Mouse (Mus musculus) liver, embryonic 12.5 days (tissue): ENCODE results near the gene Shmt1. TPM values are rescaled to one million over a fixed set of nuclear protein-coding genes. Genes with fewer than 3 reads are reported as not detected.
"Not testable (repeated sequence)": the region's sequence is repeated elsewhere in the genome, so short reads cannot be mapped to it uniquely, and the experiment has no call there.

Source experiments
- ATAC-seq: fragments of 200-750 bp; cut with Nextera tagmentation; 2 replicates; pipeline ENCODE4 v1.8.0; 2017; ENCODE audit warnings: moderate number of reproducible peaks, mild to moderate bottlenecking, moderate library complexity
- H3K27ac ChIP-seq: fragments of 300-500 bp; sonication (generic); 2 replicates; pipeline ENCODE4 v1.5.1; 2016; ENCODE audit warnings: mild to moderate bottlenecking
- H3K27me3 ChIP-seq: fragments of 300-500 bp; sonication (generic); replicated peaks from 2 replicates; pipeline ENCODE4 v1.6.1; 2016; ENCODE audit warnings: mild to moderate bottlenecking, moderate library complexity
- H3K36me3 ChIP-seq: fragments of 300-500 bp; sonication (generic); 2 replicates; pipeline ENCODE4 v1.6.1; 2016; ENCODE audit warnings: mild to moderate bottlenecking, moderate library complexity
- H3K4me1 ChIP-seq: fragments of 300-500 bp; sonication (generic); 2 replicates; pipeline ENCODE4 v1.6.1; 2016
- H3K4me2 ChIP-seq: fragments of 300-500 bp; sonication (generic); 2 replicates; pipeline ENCODE4 v1.6.1; 2016; ENCODE audit warnings: mild to moderate bottlenecking, moderate library complexity
- H3K4me3 ChIP-seq: fragments of 300-500 bp; sonication (generic); 2 replicates; pipeline ENCODE4 v1.5.1; 2016; ENCODE audit warnings: mild to moderate bottlenecking, moderate library complexity
- H3K9ac ChIP-seq: fragments of 300-500 bp; sonication (generic); 2 replicates; pipeline ENCODE4 v1.6.1; 2016; ENCODE audit warnings: mild to moderate bottlenecking, moderate library complexity
- H3K9me3 ChIP-seq: fragments of 300-500 bp; sonication (generic); replicated peaks from 2 replicates; pipeline ENCODE4 v1.6.1; 2016; ENCODE audit warnings: mild to moderate bottlenecking, moderate library complexity
- WGBS: fragments of 180-500 bp; shearing (Covaris S2); methylation state at CpG from one replicate; pipeline ENCODE4 v1.1.7; 2016; ENCODE audit not compliant: insufficient replicate concordance; 5-methylcytosine and 5-hydroxymethylcytosine counted together
- polyA plus RNA-seq: library from polyadenylated mRNA; unstranded; fragments of >200 nt; fragmentation: Nextera tagmentation; extraction: Ambion mirVana; gene quantifications from 2 replicates; pipeline ENCODE4 v1.2.1, GENCODE M21; 2016

The Shmt1 gene
- 60.5 and 70.9 TPM in 2 replicates for polyA plus RNA-seq

DNA sequence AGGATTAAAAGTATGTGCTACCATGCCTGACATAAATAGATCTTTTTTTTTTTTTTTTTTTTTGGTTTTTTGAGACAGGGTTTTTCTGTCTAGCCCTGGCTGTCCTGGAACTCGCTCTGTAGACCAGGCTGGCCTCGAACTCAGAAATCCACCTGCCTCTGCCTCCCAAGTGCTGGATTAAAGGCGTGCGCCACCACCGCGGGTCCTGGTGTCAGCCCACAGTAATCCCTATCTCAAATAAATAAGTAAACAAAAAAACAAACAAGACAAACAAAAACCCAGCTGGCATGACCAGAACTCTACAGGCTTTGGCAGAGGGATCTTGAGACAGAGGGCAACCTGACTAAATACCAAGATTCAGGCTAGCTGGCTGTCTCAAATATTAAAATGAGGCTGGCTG lies at the start of gene Shmt1:
Gene Shmt1 (minus strand): TSS at position 101 of the 400 bp plus-strand sequence.
- H3K9me3 ChIP-seq, H3K27ac ChIP-seq, H3K36me3 ChIP-seq, H3K27me3 ChIP-seq, ATAC-seq: not testable (repeated sequence)
- Histone ChIP-seq H3K4me1 (peaks cover 36% of the 10 kb centered on the region), H3K9ac (peak within 1 kb of the TSS; percentile 58), H3K4me3 (peak within 1 kb of the TSS; percentile 54), H3K4me2 (peak within 1 kb of the TSS; percentile 76)
- 25% methylated on average over 6 of the region's 6 CpGs for WGBS

DNA sequence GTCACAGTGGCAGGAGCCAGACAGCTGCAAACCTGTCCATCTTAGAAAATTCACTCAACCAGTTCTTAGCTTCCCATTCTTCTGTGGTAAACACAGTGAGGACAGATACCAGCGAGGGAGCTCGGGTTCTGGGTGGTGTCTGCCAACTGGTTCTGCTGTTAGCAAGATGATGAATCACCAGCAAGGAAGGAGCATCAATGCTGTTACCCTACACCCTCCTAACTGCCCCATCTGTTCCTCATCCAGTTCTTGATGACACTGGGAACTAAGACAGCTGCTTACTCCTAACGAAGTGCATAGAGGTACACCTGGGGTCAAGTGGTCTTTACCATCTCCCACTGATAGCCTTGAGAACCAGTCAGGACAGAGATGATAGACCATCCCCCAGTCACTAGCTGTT lies 45.1 kb upstream of the Shmt1 start:
- Histone ChIP-seq H3K9ac (no peak overlapping the region), H3K9me3 (no peaks in the 10 kb centered on the region), H3K4me2 (no peak overlapping the region), H3K4me3 (no peak overlapping the region), H3K36me3 (peaks cover 93% of the 10 kb centered on the region), H3K27ac (no peak overlapping the region), H3K27me3 (no peaks in the 10 kb centered on the region), H3K4me1 (no peaks in the 10 kb centered on the region)
- ATAC-seq = no peak
- 68% methylated on average over 3 of the region's 3 CpGs for WGBS

DNA sequence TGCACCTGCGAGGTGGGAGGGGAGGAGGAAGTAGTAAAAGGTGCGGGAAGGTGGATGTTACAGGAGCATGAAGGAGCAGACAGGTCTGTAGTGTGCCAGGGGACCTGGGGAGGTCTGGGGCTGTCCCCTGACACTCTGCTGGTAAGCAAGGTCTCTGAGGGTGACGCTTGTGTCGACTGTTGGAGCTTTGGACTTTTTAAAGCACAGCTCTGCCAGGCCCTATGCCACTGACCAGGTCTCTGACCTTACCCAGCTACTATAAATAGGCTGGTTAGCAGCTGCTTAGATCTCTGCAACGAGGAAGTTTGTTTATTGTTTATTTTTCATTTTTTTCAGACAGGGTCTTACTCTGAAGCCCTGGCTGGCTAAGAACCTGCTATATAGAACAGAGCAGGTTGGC lies 33.9 kb upstream of the Shmt1 start:
- Histone ChIP-seq H3K9ac (no peak overlapping the region), H3K4me3 (no peak overlapping the region), H3K9me3 (no peaks in the 10 kb centered on the region), H3K36me3 (peaks cover 61% of the 10 kb centered on the region), H3K4me2 (no peak overlapping the region), H3K27me3 (no peaks in the 10 kb centered on the region), H3K27ac (no peak overlapping the region), H3K4me1 (no peaks in the 10 kb centered on the region)
- WGBS = 74% methylated on average over 5 of the region's 5 CpGs
- no peak for ATAC-seq

DNA sequence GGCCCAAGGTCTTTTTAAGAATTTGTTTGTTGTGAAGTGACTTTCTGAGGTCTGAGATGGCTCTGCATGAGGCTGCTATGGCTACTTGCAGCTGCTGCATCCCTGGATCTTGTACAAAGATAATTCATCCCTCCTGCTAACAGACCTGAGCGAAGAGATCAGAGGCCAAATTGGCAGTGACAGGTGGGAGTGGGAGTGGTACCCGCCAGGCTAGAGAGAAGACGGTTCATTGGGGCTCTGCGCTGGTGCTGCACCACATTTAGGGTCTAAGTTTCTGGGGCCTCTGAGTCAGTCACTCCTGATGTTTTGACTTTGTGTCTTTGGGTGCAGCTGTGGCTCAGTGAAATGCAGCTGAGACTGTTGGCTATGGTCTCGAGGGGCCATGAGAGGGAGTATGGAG lies 31.9 kb upstream of the Shmt1 start:
- 84% methylated on average over 5 of the region's 5 CpGs for WGBS
- H3K4me1 ChIP-seq = no peaks in the 10 kb centered on the region
- H3K4me3 ChIP-seq = no peak overlapping the region
- no peaks in the 10 kb centered on the region for H3K9me3 ChIP-seq
- H3K36me3 ChIP-seq = peaks cover 42% of the 10 kb centered on the region
- H3K27ac ChIP-seq = no peak overlapping the region
- no peaks in the 10 kb centered on the region for H3K27me3 ChIP-seq
- no peak overlapping the region for H3K9ac ChIP-seq
- no peak for ATAC-seq
- H3K4me2 ChIP-seq = no peak overlapping the region

DNA sequence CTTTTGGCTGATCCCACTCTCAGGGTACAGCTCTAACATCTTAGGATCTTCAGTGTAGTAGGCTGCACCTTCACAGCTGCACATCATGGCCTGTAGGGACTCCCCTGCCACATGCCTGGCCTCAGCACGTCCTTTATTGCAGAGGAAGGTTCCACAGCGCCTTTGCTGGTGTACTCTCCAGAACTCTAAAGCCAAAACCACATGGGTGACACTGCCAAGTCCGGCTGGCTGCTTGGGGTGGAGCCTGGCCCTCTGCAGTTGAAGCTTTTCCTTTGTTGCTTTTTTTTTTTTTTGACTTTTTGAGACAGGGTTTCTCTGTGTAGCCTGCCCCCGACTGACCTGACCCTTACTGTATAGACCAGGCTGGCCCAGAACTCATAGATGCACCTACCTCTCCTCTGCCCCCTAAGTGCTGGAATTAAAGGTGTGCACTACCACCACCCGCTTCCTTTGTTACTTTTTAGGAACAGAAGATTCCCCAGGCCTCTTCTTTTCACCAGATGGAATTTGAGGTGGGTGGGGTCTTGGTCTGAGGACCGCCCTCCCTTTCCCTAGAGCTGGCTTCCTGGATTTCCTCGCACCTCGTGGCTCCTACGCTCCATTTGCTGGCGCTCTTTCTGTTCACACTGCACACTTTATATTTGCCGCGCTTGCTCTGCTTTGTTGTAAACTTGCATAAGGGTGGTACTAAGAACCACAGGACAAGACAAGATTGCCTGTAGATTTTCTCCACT lies 30.1 kb upstream of the Shmt1 start:
- Histone ChIP-seq H3K4me2 (no peak overlapping the region), H3K9ac (no peak overlapping the region), H3K36me3 (peaks cover 31% of the 10 kb centered on the region), H3K27me3 (no peaks in the 10 kb centered on the region), H3K27ac (no peak overlapping the region), H3K4me3 (no peak overlapping the region), H3K9me3 (no peaks in the 10 kb centered on the region), H3K4me1 (peaks cover 14% of the 10 kb centered on the region; the same call in 1 of the 2 replicates)
- 71% methylated on average over 12 of the region's 12 CpGs for WGBS
- no peak for ATAC-seq

DNA sequence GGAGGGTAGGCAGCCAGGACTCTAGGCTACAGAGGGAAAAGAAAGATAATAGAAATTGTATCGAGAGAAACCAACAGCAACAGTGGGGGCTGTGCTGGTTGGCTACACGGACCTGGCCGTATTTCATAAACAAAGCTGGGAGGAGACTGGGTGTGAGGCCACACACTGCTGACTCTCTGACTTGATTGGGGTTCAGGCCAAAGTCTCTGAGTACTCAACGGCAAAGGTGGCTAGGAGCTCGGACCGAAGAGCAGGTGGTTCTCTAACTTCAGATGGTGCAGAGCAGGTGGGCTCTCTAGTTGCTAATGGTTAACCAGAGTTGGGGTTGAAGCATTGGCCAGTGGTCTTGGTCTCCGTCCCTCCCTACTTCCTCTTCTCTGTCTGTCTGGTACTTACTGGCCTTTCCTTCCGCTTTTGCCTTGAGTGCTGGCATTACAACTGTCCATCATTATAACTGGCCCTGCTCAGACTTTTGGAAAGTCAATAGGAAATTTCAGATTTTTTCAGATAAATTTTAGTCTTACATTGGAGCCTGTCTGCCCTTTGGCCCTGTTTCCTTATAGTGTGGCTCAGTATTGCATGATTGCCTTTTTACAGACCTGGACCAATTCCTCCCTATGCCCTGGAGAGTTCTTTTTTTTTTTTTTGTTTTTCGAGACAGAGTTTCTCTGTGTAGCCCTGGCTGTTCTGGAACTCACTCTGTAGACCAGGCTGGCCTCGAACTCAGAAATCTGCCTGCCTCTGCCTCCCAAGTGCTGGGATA lies 26.3 kb upstream of the Shmt1 start:
- 44% methylated on average over 10 of the region's 10 CpGs for WGBS
- Histone ChIP-seq H3K4me3 (no peak overlapping the region), H3K27ac (peak overlapping the region; percentile 27; the same call in 1 of the 2 replicates), H3K27me3 (no peaks in the 10 kb centered on the region), H3K9me3 (no peaks in the 10 kb centered on the region), H3K4me1 (peaks cover 42% of the 10 kb centered on the region), H3K36me3 (peaks cover 10% of the 10 kb centered on the region), H3K4me2 (peak overlapping the region; percentile 6; the same call in 1 of the 2 replicates), H3K9ac (no peak overlapping the region)
- peak; percentile 49 for ATAC-seq

DNA sequence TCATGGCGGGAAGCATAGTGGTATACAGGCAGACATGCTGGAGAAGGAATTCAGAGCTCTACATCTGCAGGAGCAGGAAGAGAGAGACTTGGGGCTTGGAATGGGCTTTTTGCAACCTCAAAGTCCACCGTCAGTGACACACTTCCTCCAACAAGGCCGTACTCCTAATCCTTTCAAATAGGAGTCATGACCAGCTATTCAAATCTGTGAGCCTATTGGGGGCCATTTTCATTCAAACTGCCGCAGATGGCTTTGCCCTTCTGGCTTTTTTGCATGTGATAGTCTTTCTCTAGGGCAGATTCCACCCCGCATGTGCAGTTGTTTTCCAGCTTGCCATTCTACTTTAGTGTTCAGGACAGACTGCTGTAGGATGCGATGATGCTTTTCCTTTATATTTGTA lies 25.4 kb upstream of the Shmt1 start:
- no peak overlapping the region for H3K4me3 ChIP-seq
- H3K9ac ChIP-seq = no peak overlapping the region
- H3K27ac ChIP-seq = peak overlapping the region; percentile 27; the same call in 1 of the 2 replicates
- peaks cover 10% of the 10 kb centered on the region for H3K36me3 ChIP-seq
- H3K4me2 ChIP-seq = no peak overlapping the region
- no peaks in the 10 kb centered on the region for H3K27me3 ChIP-seq
- WGBS = 83% methylated on average over 6 of the region's 6 CpGs
- no peaks in the 10 kb centered on the region for H3K9me3 ChIP-seq
- H3K4me1 ChIP-seq = peaks cover 49% of the 10 kb centered on the region
- ATAC-seq = no peak

DNA sequence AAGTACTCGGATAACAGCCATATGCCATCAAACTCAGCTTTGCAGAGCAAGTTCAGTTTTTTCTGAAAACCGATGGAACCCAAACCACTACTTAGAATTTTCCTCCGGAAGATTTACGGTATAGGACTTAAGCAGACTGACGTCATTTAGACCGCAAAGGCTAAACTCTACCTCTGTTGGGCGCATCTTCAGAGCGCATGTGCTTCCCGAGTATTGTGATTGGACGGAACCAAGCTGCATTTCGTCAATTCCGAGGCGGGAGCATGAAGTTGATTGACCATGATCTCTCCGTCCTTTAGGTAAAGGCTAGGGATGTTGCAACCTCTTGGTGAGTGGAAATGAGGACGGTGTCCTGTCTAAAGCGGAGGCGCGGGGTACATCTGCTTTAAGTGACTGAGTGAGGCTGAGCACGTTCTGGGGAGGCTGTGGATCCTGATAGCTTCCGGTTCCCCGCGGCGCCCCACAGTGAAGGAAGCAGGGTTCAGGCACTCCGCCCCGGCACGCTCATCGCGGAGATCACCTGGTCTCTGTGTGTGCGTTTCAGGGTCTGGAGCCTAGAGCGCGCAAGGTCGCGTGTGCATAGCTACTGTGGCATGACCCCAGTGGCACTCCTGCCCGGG lies 19.0 kb upstream of the Shmt1 start, which contains the start of gene Dhrs7b:
Gene Dhrs7b (plus strand): TSS at position 199 of the 620 bp plus-strand sequence.
- Histone ChIP-seq H3K4me2 (peak within 1 kb of the TSS; percentile 79), H3K27me3 (no peaks in the 10 kb centered on the region), H3K4me3 (peak within 1 kb of the TSS; percentile 73), H3K36me3 (peaks cover 5% of the 10 kb centered on the region; the same call in 1 of the 2 replicates), H3K4me1 (peaks cover 34% of the 10 kb centered on the region), H3K27ac (peak within 1 kb of the TSS; percentile 84), H3K9me3 (no peaks in the 10 kb centered on the region), H3K9ac (peak within 1 kb of the TSS; percentile 79)
- ATAC-seq = peak; percentile 95
- under 1% methylated on average over 34 of the region's 34 CpGs for WGBS

DNA sequence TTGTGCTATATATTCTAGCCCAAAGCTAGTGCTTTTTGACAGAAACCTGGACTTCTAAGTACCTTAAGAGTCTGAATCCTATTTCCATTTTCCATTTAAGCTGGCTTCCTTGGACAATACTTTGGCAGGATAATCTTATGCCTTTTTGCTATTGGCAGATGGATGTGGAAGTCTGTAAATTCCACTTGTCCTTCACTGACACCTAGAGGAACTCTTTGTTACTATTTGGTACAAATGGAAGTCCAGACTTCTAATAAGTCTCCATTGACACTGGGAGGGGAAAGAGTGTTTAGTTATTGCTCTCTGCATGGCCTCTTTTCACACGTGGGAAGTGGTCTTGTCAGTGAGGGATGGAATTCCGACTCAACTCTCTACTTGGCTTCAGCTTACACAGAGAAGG lies 17.4 kb upstream of the Shmt1 start:
- Histone ChIP-seq H3K9ac (no peak overlapping the region), H3K27me3 (no peaks in the 10 kb centered on the region), H3K4me3 (no peak overlapping the region), H3K9me3 (no peaks in the 10 kb centered on the region), H3K27ac (no peak overlapping the region), H3K4me1 (peaks cover 18% of the 10 kb centered on the region), H3K4me2 (no peak overlapping the region), H3K36me3 (no peaks in the 10 kb centered on the region)
- WGBS = 21% methylated on average over 2 of the region's 2 CpGs
- ATAC-seq = no peak

DNA sequence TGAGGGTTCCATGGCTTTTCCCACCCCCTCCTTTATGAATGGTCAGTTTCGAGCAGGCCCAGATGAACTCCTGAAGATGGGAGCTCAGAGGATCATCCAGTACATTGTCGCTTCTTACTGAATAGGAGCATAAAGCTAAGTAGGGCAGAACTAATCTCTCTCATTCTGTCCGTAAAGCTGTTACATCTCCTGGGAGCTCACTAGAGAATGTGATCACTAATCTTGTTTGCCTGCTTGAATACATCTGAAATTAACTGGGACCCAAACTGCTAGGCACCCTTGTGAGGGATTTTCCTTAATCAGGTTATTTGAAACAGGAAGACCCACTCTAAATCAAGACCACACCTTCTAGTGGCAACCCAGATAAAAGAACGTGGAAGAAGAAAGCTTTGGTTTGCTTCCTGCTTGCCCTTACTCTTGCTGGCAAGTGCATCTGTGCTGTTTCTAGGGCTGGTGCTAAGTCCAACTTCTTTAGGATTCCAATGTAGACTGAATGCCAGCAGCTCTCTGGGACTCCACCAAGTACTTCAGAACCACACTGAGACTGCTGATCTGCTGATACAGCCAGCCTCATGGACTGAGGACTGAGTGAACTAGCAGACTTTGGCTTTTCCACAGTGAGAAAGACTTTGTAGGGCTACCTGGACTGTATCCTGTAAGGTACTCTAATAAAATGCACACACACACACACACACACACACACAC lies 15.9 kb upstream of the Shmt1 start:
- WGBS = 38% methylated on average over 4 of the region's 4 CpGs
- H3K27me3 ChIP-seq = no peaks in the 10 kb centered on the region
- H3K27ac ChIP-seq = no peak overlapping the region
- no peaks in the 10 kb centered on the region for H3K36me3 ChIP-seq
- H3K9me3 ChIP-seq = no peaks in the 10 kb centered on the region
- H3K4me1 ChIP-seq = peaks cover 15% of the 10 kb centered on the region
- no peak overlapping the region for H3K4me3 ChIP-seq
- ATAC-seq = no peak
- H3K9ac ChIP-seq = no peak overlapping the region
- H3K4me2 ChIP-seq = no peak overlapping the region

DNA sequence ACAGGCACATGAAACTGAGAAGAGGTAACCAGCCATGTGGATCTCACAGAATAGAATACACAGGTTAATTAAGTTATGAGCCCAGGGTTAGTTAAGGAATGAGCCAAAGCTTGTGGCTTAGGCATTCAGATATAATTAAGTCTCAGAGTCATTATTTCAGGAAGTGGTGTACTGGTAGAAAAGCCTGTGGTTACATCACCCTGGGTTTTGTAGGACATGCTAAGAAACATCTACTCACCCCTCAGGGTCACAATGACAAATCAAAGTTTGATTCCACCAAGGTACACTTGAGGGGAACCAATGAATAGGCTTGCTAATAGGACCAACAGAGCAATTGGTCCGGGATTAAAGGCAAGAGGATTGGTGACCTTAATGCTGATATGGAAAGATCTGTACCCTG lies 15.2 kb upstream of the Shmt1 start:
- H3K4me1 ChIP-seq = peaks cover 8% of the 10 kb centered on the region
- no peaks in the 10 kb centered on the region for H3K27me3 ChIP-seq
- ATAC-seq = no peak
- no peaks in the 10 kb centered on the region for H3K9me3 ChIP-seq
- H3K4me2 ChIP-seq = no peak overlapping the region
- 21% methylated on average over 1 of the region's 1 CpGs for WGBS
- H3K36me3 ChIP-seq = no peaks in the 10 kb centered on the region
- no peak overlapping the region for H3K4me3 ChIP-seq
- no peak overlapping the region for H3K27ac ChIP-seq
- H3K9ac ChIP-seq = no peak overlapping the region
